In the genomic region with DNA sequence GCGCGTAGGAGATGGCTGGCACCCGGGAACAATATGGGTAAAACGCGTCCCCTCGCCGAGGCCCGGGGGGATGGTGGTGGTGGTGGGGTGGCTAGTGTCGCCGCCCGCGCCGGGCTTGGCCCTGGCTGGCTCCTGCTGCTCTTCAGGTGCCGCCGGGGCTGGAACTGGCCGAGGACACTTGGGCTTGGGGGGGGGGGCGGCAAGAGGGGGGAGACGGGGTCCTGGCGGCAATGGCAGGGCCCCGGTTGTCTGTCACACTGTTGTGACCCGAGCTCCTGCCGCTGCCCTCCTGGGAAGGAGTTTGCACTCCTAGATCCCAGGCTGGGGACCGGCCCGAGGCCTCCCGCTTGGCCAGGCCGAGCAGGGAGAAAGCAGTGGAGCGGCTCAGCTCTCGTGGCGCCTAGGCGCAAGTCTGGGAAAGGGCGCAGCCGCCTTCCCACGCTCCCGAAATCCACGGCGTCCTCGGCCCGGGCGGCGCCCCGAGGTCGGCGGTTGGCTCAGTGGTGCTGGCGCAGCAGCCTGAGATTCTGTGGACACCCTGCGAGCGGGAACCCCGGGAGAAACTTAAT, we compare ENCODE assay signal across 8 mouse cellular contexts. TPM values are rescaled to one million over a fixed set of nuclear protein-coding genes. Genes with fewer than 3 reads are reported as not detected.
A peak's percentile ranks its signal among the peaks of the same experiment; 100 is the strongest.
DNase-seq lines count a peak whose midpoint lies in the region; ATAC-seq and TF ChIP-seq lines count a peak whose summit lies in the region.

No protein-coding gene starts in this region.

- TF ChIP-seq POLR2A in olfactory bulb, adult 2 months (IDR thresholded peaks at IDR 0.05; ENCODE audit: insufficient read depth, low read depth, low read length) = no peak

- H3K4me2 ChIP-seq in embryonic facial prominence, embryonic 14.5 days (ENCODE audit: low read depth, low read length) = peak overlapping the region; percentile 62
- H3K4me2 ChIP-seq in liver, embryonic 12.5 days = peak overlapping the region; percentile 64

- DNase-seq in adrenal gland, adult 8-10 months = peak; percentile 18
- DNase-seq in embryonic facial prominence, embryonic 14.5 days (ENCODE audit: low spot score) = peak; percentile 13
- DNase-seq in heart, embryonic 10.5 days (ENCODE audit: low spot score) = peak; percentile 76
- DNase-seq in kidney, adult 9 months = peak; percentile 34
- DNase-seq in T-cell, adult 2 months (ENCODE audit: low spot score) = no peak

- H3K4me1 ChIP-seq in embryonic facial prominence, embryonic 14.5 days (ENCODE audit: control insufficient read depth, insufficient read depth, low read length) = no peaks in the 10 kb centered on the region
- H3K4me1 ChIP-seq in heart, embryonic 10.5 days = no peaks in the 10 kb centered on the region
- no peaks in the 10 kb centered on the region for H3K4me1 ChIP-seq in liver, embryonic 12.5 days
- no peaks in the 10 kb centered on the region for H3K4me1 ChIP-seq in olfactory bulb, adult 2 months (ENCODE audit: control insufficient read depth, insufficient read depth, low read length)

- H3K36me3 ChIP-seq in C2C12 (ENCODE audit: control insufficient read depth, insufficient read depth) = no peaks in the 10 kb centered on the region
- no peaks in the 10 kb centered on the region for H3K36me3 ChIP-seq in embryonic facial prominence, embryonic 14.5 days (ENCODE audit: control insufficient read depth, insufficient read depth, low read length)
- no peaks in the 10 kb centered on the region for H3K36me3 ChIP-seq in heart, embryonic 10.5 days
- no peaks in the 10 kb centered on the region for H3K36me3 ChIP-seq in liver, embryonic 12.5 days

- H3K9me3 ChIP-seq in embryonic facial prominence, embryonic 14.5 days (ENCODE audit: control insufficient read depth, low read length) = no peaks in the 10 kb centered on the region
- no peaks in the 10 kb centered on the region for H3K9me3 ChIP-seq in heart, embryonic 10.5 days
- no peaks in the 10 kb centered on the region for H3K9me3 ChIP-seq in liver, embryonic 12.5 days (replicated peaks)

- no peaks in the 10 kb centered on the region for H3K79me3 ChIP-seq in C2C12 (ENCODE audit: low read depth)

- TF ChIP-seq CTCF in C2C12 (IDR thresholded peaks at IDR 0.05; ENCODE audit: control insufficient read depth, insufficient read depth, insufficient read length) = no peak
- no peak for TF ChIP-seq CTCF in olfactory bulb, adult 2 months (IDR thresholded peaks at IDR 0.05; ENCODE audit: insufficient read depth, low read depth, low read length)

- H3K27me3 ChIP-seq in C2C12 (ENCODE audit: control insufficient read depth, insufficient read depth, insufficient read length) = no peaks in the 10 kb centered on the region
- peaks cover 24% of the 10 kb centered on the region for H3K27me3 ChIP-seq in embryonic facial prominence, embryonic 14.5 days (replicated peaks; ENCODE audit: control insufficient read depth, insufficient read depth, low read length)
- peaks cover 35% of the 10 kb centered on the region for H3K27me3 ChIP-seq in heart, embryonic 10.5 days (ENCODE audit: insufficient read depth, poor library complexity, severe bottlenecking)
- H3K27me3 ChIP-seq in liver, embryonic 12.5 days (replicated peaks) = peaks cover 66% of the 10 kb centered on the region

- peak overlapping the region; percentile 74 for H3K9ac ChIP-seq in embryonic facial prominence, embryonic 14.5 days (ENCODE audit: low read depth, low read length)
- no peak overlapping the region for H3K9ac ChIP-seq in liver, embryonic 12.5 days

- peak overlapping the region; percentile 78 for H3ac ChIP-seq in C2C12 (ENCODE audit: control insufficient read depth, insufficient read length, low read depth)

- no peaks in the 10 kb centered on the region for H3K79me2 ChIP-seq in C2C12 (ENCODE audit: control insufficient read depth, insufficient read depth)

- 21% methylated on average over 14 of the region's 47 CpGs for WGBS in embryonic facial prominence, embryonic 14.5 days
- 21% methylated on average over 45 of the region's 47 CpGs for WGBS in heart, embryonic 10.5 days
- 10% methylated on average over 42 of the region's 47 CpGs for WGBS in liver, embryonic 12.5 days (ENCODE audit: insufficient replicate concordance)
- WGBS in olfactory bulb, adult 2 months = 17% methylated on average over 42 of the region's 47 CpGs

- ATAC-seq in embryonic facial prominence, embryonic 14.5 days (ENCODE audit: low read depth) = peak; percentile 55
- ATAC-seq in liver, embryonic 12.5 days = no peak

- H3K27ac ChIP-seq in embryonic facial prominence, embryonic 14.5 days (replicated peaks; ENCODE audit: low read depth, low read length) = peak overlapping the region; percentile 67
- H3K27ac ChIP-seq in heart, embryonic 10.5 days = peak overlapping the region; percentile 93
- no peak overlapping the region for H3K27ac ChIP-seq in liver, embryonic 12.5 days
- H3K27ac ChIP-seq in olfactory bulb, adult 2 months (ENCODE audit: insufficient read depth, low read depth, low read length) = peak overlapping the region; percentile 80

- peak overlapping the region; percentile 28 for H3K4me3 ChIP-seq in C2C12 (ENCODE audit: insufficient read depth, poor library complexity, severe bottlenecking)
- peak overlapping the region; percentile 53 for H3K4me3 ChIP-seq in embryonic facial prominence, embryonic 14.5 days (ENCODE audit: low read depth, low read length)
- H3K4me3 ChIP-seq in heart, embryonic 10.5 days = peak overlapping the region; percentile 73
- H3K4me3 ChIP-seq in liver, embryonic 12.5 days = peak overlapping the region; percentile 48
- H3K4me3 ChIP-seq in olfactory bulb, adult 2 months (ENCODE audit: insufficient read depth, low read depth, low read length) = peak overlapping the region; percentile 95

TF ChIP-seq in C2C12, 6 proteins besides CTCF, POLR2A, EP300 and RAD21:
- no peak for TF ChIP-seq MYOD1 (IDR thresholded peaks at IDR 0.05; ENCODE audit: control insufficient read depth, insufficient read length, low read depth)
- no peak for TF ChIP-seq CEBPB (IDR thresholded peaks at IDR 0.05; ENCODE audit: low read depth)
- TF ChIP-seq USF1 (IDR thresholded peaks at IDR 0.05; ENCODE audit: low read depth) = no peak
- no peak for TF ChIP-seq FOSL1 (IDR thresholded peaks at IDR 0.05; ENCODE audit: insufficient read depth, low read length, poor library complexity, severe bottlenecking)
- TF ChIP-seq MAX (IDR thresholded peaks at IDR 0.05) = no peak
- TF ChIP-seq MYOG (IDR thresholded peaks at IDR 0.05; ENCODE audit: control insufficient read depth, extremely low read depth, insufficient read length) = no peak
TF ChIP-seq in C2C12: peak in this region for 0.

RNA-seq across cellular contexts. Expression of gene Mid2, which starts 0.9 kb away (rescaled TPM):
- 1.2 TPM for polyA plus RNA-seq in C2C12 (2012; fragmentation: generic; extraction: Trizol)
- total RNA-seq in adrenal gland, adult 8-10 months (2022) = 10 to 100 TPM; 33.5 to 49.0 (median 40.7) TPM
- polyA plus RNA-seq in embryonic facial prominence, embryonic 14.5 days (2014; fragmentation: Nextera tagmentation; extraction: Ambion mirVana) = 7.9 and 8.2 TPM in 2 replicates
- polyA plus RNA-seq in heart, embryonic 10.5 days (2016; fragmentation: Nextera tagmentation; extraction: Ambion mirVana) = 6.5 and 12.9 TPM in 2 replicates
- polyA plus RNA-seq in liver, embryonic 12.5 days (2016; fragmentation: Nextera tagmentation; extraction: Ambion mirVana) = 0.50 and 0.79 TPM in 2 replicates
- polyA plus RNA-seq in olfactory bulb, adult 2 months (2012; ENCODE audit: insufficient read depth, insufficient read length, low replicate concordance, missing spikeins) = not detected in 2 replicates

Comparison
In these comparisons a context has a peak if more than half of its experiments do, and no peak if none do; other contexts are left out.
1. H3K4me3 ChIP-seq: peak in every context shown above with its lines; median percentile 95 in olfactory bulb, adult 2 months; 73 in heart, embryonic 10.5 days; 53 in embryonic facial prominence, embryonic 14.5 days; 48 in liver, embryonic 12.5 days; 28 in C2C12.